ENCODE assay signal across 13 mouse cellular contexts in genomic region chr9:30191902-30192301, GRCm38 (mm10).
DNase-seq lines count a peak whose midpoint lies in the region.
"Had no signal": no experiment of that assay in that cellular context is flagged by ENCODE, and none has a peak within 500 bp of the region (broad histone marks: within the 10 kb centered on the region; RNA-seq: fewer than 3 reads in every experiment).

No protein-coding gene starts in this region.

- intact Hi-C loops in heart, postnatal 36 days (cut with DNase I) = no loop called here
- intact Hi-C loops in left cerebral cortex, postnatal 25 days (cut with DNase I) = loop anchor here (2.0 kb wide), 2 partner anchors 21 to 49 kb away; no protein-coding TSS in a partner anchor
- intact Hi-C loops in left cerebral cortex, postnatal 14 days (cut with DNase I) = no loop called here

- DNase-seq in heart, adult 11 months = peak; percentile 12
- no peak for DNase-seq in heart, postnatal 36 days
- peak; percentile 16 to 86 for DNase-seq in left cerebral cortex, postnatal 25 days (ENCODE audit: low spot score in 2 of 2)
- no peak for DNase-seq in left cerebral cortex, postnatal 14 days (ENCODE audit: low spot score in 2 of 2)
- DNase-seq in brain, adult 2 months (ENCODE audit: low read depth, low spot score) = peak; percentile 64
- peak; percentile 44 for DNase-seq in telencephalon, adult 2 months (ENCODE audit: low read depth, low spot score)
- DNase-seq: adrenal gland, adult 8-10 months; adrenal gland, postnatal 25 days; gastrocnemius, adult 2 months; gastrocnemius, postnatal 14 days; heart, adult 18-20 months; heart, postnatal 10 days; heart, postnatal 4 days had no signal

Comparison
In these comparisons a context has a peak if more than half of its experiments do, and no peak if none do; other contexts are left out.
1. DNase-seq: peak in heart, adult 11 months (single experiment), left cerebral cortex, postnatal 25 days (2 of 2), brain, adult 2 months (single experiment) and telencephalon, adult 2 months (single experiment); none in heart, postnatal 36 days (0 of 2) and left cerebral cortex, postnatal 14 days (0 of 2).